Mouse (Mus musculus): ENCODE measurements around the gene Dlat. TPM values are rescaled to one million over a fixed set of nuclear protein-coding genes. Genes with fewer than 3 reads are reported as not detected.
"Not testable (repeated sequence)": the region's sequence is repeated elsewhere in the genome, so short reads cannot be mapped to it uniquely, and the experiment has no call there.

Gene Dlat
- polyA plus RNA-seq, 1 experiment = 1.3 TPM

GRCm38 (mm10) chr9:50632016-50632688, 27.4 kb downstream of the Dlat start:
- no peaks in the 10 kb centered on the region for H3K9me3 ChIP-seq (ENCODE audit: control insufficient read depth, low read length)
- H3K4me1 ChIP-seq (ENCODE audit: control insufficient read depth) = peaks cover 8% of the 10 kb centered on the region
- no peaks in the 10 kb centered on the region for H3K27me3 ChIP-seq (ENCODE audit: control insufficient read depth)
- H3K4me3 ChIP-seq (replicated peaks) = peak overlapping the region; percentile 30
- no peak for TF ChIP-seq GATA1 (IDR thresholded peaks at IDR 0.05; ENCODE audit: low read length)
- no peak for TF ChIP-seq TAL1 (IDR thresholded peaks at IDR 0.05; ENCODE audit: low read length)
- H3K36me3 ChIP-seq (ENCODE audit: control insufficient read depth) = peaks cover 35% of the 10 kb centered on the region

GRCm38 (mm10) chr9:50630903-50631302, 28.7 kb downstream of the Dlat start:
- H3K36me3 ChIP-seq (ENCODE audit: control insufficient read depth) = peaks cover 26% of the 10 kb centered on the region
- not testable (repeated sequence) for H3K27me3 ChIP-seq (ENCODE audit: control insufficient read depth); H3K4me1 ChIP-seq (ENCODE audit: control insufficient read depth); H3K4me3 ChIP-seq (replicated peaks); H3K9me3 ChIP-seq (ENCODE audit: control insufficient read depth, low read length)

- no peak for TF ChIP-seq GATA1 (IDR thresholded peaks at IDR 0.05; ENCODE audit: low read length)
- H3K27me3 ChIP-seq (ENCODE audit: control insufficient read depth) = no peaks in the 10 kb centered on the region
- H3K4me1 ChIP-seq (ENCODE audit: control insufficient read depth) = peaks cover 28% of the 10 kb centered on the region
- peak overlapping the region; percentile 88 for H3K4me3 ChIP-seq (replicated peaks)
- H3K9me3 ChIP-seq (ENCODE audit: control insufficient read depth, low read length) = no peaks in the 10 kb centered on the region
- peaks cover 25% of the 10 kb centered on the region for H3K36me3 ChIP-seq (ENCODE audit: control insufficient read depth)
Measured at GRCm38 (mm10) chr9:50617794-50618330, 41.7 kb downstream of the Dlat start.

GRCm38 (mm10) chr9:50616766-50617603, 42.6 kb downstream of the Dlat start, which contains the start of the genes Pih1d2 and Nkapd1:
Gene Pih1d2 (plus strand): TSS chr9:50617321.
Gene Nkapd1 (minus strand): TSS chr9:50617464.
- peaks cover 34% of the 10 kb centered on the region for H3K36me3 ChIP-seq (ENCODE audit: control insufficient read depth)
- peak within 1 kb of the TSS; percentile 88 for H3K4me3 ChIP-seq (replicated peaks)
- H3K27me3 ChIP-seq (ENCODE audit: control insufficient read depth) = no peaks in the 10 kb centered on the region
- TF ChIP-seq GATA1 (IDR thresholded peaks at IDR 0.05; ENCODE audit: low read length) (no peak), TAL1 (IDR thresholded peaks at IDR 0.05; ENCODE audit: low read length) (no peak)
- H3K9me3 ChIP-seq (ENCODE audit: control insufficient read depth, low read length) = no peaks in the 10 kb centered on the region
- H3K4me1 ChIP-seq (ENCODE audit: control insufficient read depth) = peaks cover 28% of the 10 kb centered on the region

- Histone ChIP-seq H3K4me1 (ENCODE audit: control insufficient read depth) (peaks cover 28% of the 10 kb centered on the region), H3K36me3 (ENCODE audit: control insufficient read depth) (peaks cover 41% of the 10 kb centered on the region), H3K9me3 (ENCODE audit: control insufficient read depth, low read length) (no peaks in the 10 kb centered on the region), H3K27me3 (ENCODE audit: control insufficient read depth) (no peaks in the 10 kb centered on the region), H3K4me3 (replicated peaks) (peak overlapping the region; percentile 88)
- no peak for TF ChIP-seq TAL1 (IDR thresholded peaks at IDR 0.05; ENCODE audit: low read length)
- no peak for TF ChIP-seq GATA1 (IDR thresholded peaks at IDR 0.05; ENCODE audit: low read length)
Measured at GRCm38 (mm10) chr9:50616161-50616560, 43.4 kb downstream of the Dlat start.

- peaks cover 23% of the 10 kb centered on the region for H3K4me1 ChIP-seq (ENCODE audit: control insufficient read depth)
- TF ChIP-seq TAL1 (IDR thresholded peaks at IDR 0.05; ENCODE audit: low read length) (no peak), GATA1 (IDR thresholded peaks at IDR 0.05; ENCODE audit: low read length) (no peak)
- H3K9me3 ChIP-seq (ENCODE audit: control insufficient read depth, low read length) = no peaks in the 10 kb centered on the region
- H3K27me3 ChIP-seq (ENCODE audit: control insufficient read depth) = no peaks in the 10 kb centered on the region
- no peak overlapping the region for H3K4me3 ChIP-seq (replicated peaks)
- H3K36me3 ChIP-seq (ENCODE audit: control insufficient read depth) = peaks cover 82% of the 10 kb centered on the region
Measured at GRCm38 (mm10) chr9:50612115-50612514, 47.5 kb downstream of the Dlat start.

GRCm38 (mm10) chr9:50604338-50604737, 55.2 kb downstream of the Dlat start:
- Histone ChIP-seq H3K4me3 (replicated peaks) (peak overlapping the region; percentile 100), H3K4me1 (ENCODE audit: control insufficient read depth) (peaks cover 51% of the 10 kb centered on the region), H3K9me3 (ENCODE audit: control insufficient read depth, low read length) (no peaks in the 10 kb centered on the region), H3K27me3 (ENCODE audit: control insufficient read depth) (no peaks in the 10 kb centered on the region), H3K36me3 (ENCODE audit: control insufficient read depth) (peaks cover 68% of the 10 kb centered on the region)
- peak; percentile 22; the same call in 1 of the 2 replicates for TF ChIP-seq GATA1 (IDR thresholded peaks at IDR 0.05; ENCODE audit: low read length)
- TF ChIP-seq TAL1 (IDR thresholded peaks at IDR 0.05; ENCODE audit: low read length) = no peak

GRCm38 (mm10) chr9:50603998-50604324, 55.6 kb downstream of the Dlat start:
- TF ChIP-seq TAL1 (IDR thresholded peaks at IDR 0.05; ENCODE audit: low read length) (no peak), GATA1 (IDR thresholded peaks at IDR 0.05; ENCODE audit: low read length) (no peak)
- H3K27me3 ChIP-seq (ENCODE audit: control insufficient read depth) = no peaks in the 10 kb centered on the region
- peak overlapping the region; percentile 100 for H3K4me3 ChIP-seq (replicated peaks)
- peaks cover 51% of the 10 kb centered on the region for H3K4me1 ChIP-seq (ENCODE audit: control insufficient read depth)
- H3K36me3 ChIP-seq (ENCODE audit: control insufficient read depth) = peaks cover 68% of the 10 kb centered on the region
- no peaks in the 10 kb centered on the region for H3K9me3 ChIP-seq (ENCODE audit: control insufficient read depth, low read length)

Measured in erythroblast, embryonic 14.5 days (primary cell).